ENCODE assay signal across 22 mouse cellular contexts in genomic region chr9:42735086-42735485, GRCm38 (mm10).
"Had no signal": no experiment of that assay in that cellular context is flagged by ENCODE, and none has a peak within 500 bp of the region (broad histone marks: within the 10 kb centered on the region; RNA-seq: fewer than 3 reads in every experiment).

No protein-coding gene starts in this region.

- H3K36me3 ChIP-seq: limb, embryonic 12.5 days; limb, embryonic 15.5 days; midbrain, embryonic 13.5 days; neural tube, embryonic 12.5 days had no signal

- ATAC-seq: liver, postnatal 0 days; lung, postnatal 0 days; midbrain, embryonic 13.5 days; midbrain, embryonic 16.5 days had no signal

- DNase-seq: kidney, postnatal 25 days; layer of hippocampus, adult 9-11 months; liver, postnatal 0 days; lung, embryonic 14.5 days; right cerebral cortex, adult 18-20 months; right cerebral cortex, postnatal 14 days; right cerebral cortex, postnatal 4 days; thymus, adult 2 months; thymus, postnatal 14 days; thymus, postnatal 4 days had no signal

- H3K27ac ChIP-seq: kidney, postnatal 0 days; layer of hippocampus, adult 2 months; limb, embryonic 12.5 days; limb, embryonic 15.5 days; liver, embryonic 14.5 days; macrophage; midbrain, embryonic 13.5 days; neural tube, embryonic 12.5 days; stomach, postnatal 0 days had no signal

- H3K9ac ChIP-seq: limb, embryonic 12.5 days; limb, embryonic 15.5 days; liver, embryonic 14.5 days; liver, postnatal 0 days; lung, embryonic 14.5 days; midbrain, embryonic 13.5 days; neural tube, embryonic 12.5 days had no signal

- H3K27me3 ChIP-seq: limb, embryonic 12.5 days; limb, embryonic 15.5 days; midbrain, embryonic 13.5 days; neural tube, embryonic 12.5 days had no signal

- H3K4me3 ChIP-seq: layer of hippocampus, adult 2 months; limb, embryonic 12.5 days; limb, embryonic 15.5 days; midbrain, embryonic 13.5 days; neural tube, embryonic 12.5 days had no signal

- H3K9me3 ChIP-seq: limb, embryonic 12.5 days; limb, embryonic 15.5 days; midbrain, embryonic 13.5 days; neural tube, embryonic 12.5 days had no signal

- H3K4me2 ChIP-seq: limb, embryonic 12.5 days; limb, embryonic 15.5 days; liver, embryonic 11.5 days; lung, embryonic 14.5 days; midbrain, embryonic 13.5 days; neural tube, embryonic 12.5 days had no signal
